Mouse (Mus musculus) myocyte (in vitro differentiated cells): ENCODE measurements at regions not wholly inside any gene's neighbourhood (a gene's known extent, or its start where the extent isn't known, plus 50 kb on each side); places are given as distances from the start of the nearest gene placed in this dataset.

Experiments
- CEBPB ChIP-seq: IDR thresholded peaks from 2 replicates; pipeline ENCODE4 v1.6.1; 2011; ENCODE audit warnings: mild to moderate bottlenecking, moderate library complexity; ENCODE audit not compliant: poor library complexity, insufficient read depth, severe bottlenecking
- E2F4 ChIP-seq: IDR thresholded peaks from one replicate; pipeline ENCODE4 v1.6.1; 2011; ENCODE audit warnings: mild to moderate bottlenecking, control low read depth, moderate library complexity; ENCODE audit not compliant: insufficient read depth
- MAX ChIP-seq: IDR thresholded peaks from one replicate; pipeline ENCODE4 v1.6.1; 2011; ENCODE audit warnings: low read depth, mild to moderate bottlenecking, control low read depth
- POLR2A ChIP-seq: IDR thresholded peaks from one replicate; pipeline ENCODE4 v1.6.1; 2011; ENCODE audit warnings: low read depth, mild to moderate bottlenecking, control low read depth, moderate library complexity; ENCODE audit not compliant: insufficient read length
- REST ChIP-seq: IDR thresholded peaks from one replicate; pipeline ENCODE4 v1.6.1; 2011; ENCODE audit warnings: mild to moderate bottlenecking, control low read depth, moderate library complexity; ENCODE audit not compliant: insufficient read depth, insufficient read length
- TCF12 ChIP-seq: IDR thresholded peaks from one replicate; pipeline ENCODE4 v1.6.1; 2011; ENCODE audit warnings: mild to moderate bottlenecking, control low read depth; ENCODE audit not compliant: poor library complexity, insufficient read depth, severe bottlenecking

- no peak for TF ChIP-seq E2F4
- no peak for TF ChIP-seq POLR2A
- no peak for TF ChIP-seq REST
- no peak for TF ChIP-seq MAX
- TF ChIP-seq CEBPB = no peak
- TF ChIP-seq TCF12 = no peak
Measured at GRCm38 (mm10) chr13:15890794-15891193, 120.9 kb upstream of the Inhba start.
